Comparison of ENCODE assay signal across 22 mouse cellular contexts in genomic region chr16:14307373-14307772, GRCm38 (mm10). TPM values are rescaled to one million over a fixed set of nuclear protein-coding genes. Genes with fewer than 3 reads are reported as not detected.
DNase-seq lines count a peak whose midpoint lies in the region; ATAC-seq and TF ChIP-seq lines count a peak whose summit lies in the region.
"Had no signal": no experiment of that assay in that cellular context is flagged by ENCODE, and none has a peak within 500 bp of the region (broad histone marks: within the 10 kb centered on the region; RNA-seq: fewer than 3 reads in every experiment).

No protein-coding gene starts in this region.

- TF ChIP-seq CTCF in liver, postnatal 0 days (IDR thresholded peaks at IDR 0.05; ENCODE audit: low read depth): no peak
- TF ChIP-seq CTCF in heart, adult 2 months (IDR thresholded peaks at IDR 0.05): no peak

- H3K4me3 ChIP-seq in liver, postnatal 0 days (ENCODE audit: low read depth, low read length): no peak overlapping the region
- H3K4me3 ChIP-seq in heart, adult 2 months: no peak overlapping the region
- H3K4me3 ChIP-seq in heart, embryonic 12.5 days: no peak overlapping the region
- H3K4me3 ChIP-seq: forebrain, embryonic 12.5 days; hindbrain, embryonic 12.5 days; midbrain, embryonic 13.5 days; neural tube, embryonic 13.5 days had no signal

- no peaks in the 10 kb centered on the region; the same call in 1 of the 2 replicates for H3K79me2 ChIP-seq in heart, adult 2 months (replicated peaks; ENCODE audit: control insufficient read depth, insufficient read depth, low read length)

- no peaks in the 10 kb centered on the region for H3K27me3 ChIP-seq in liver, postnatal 0 days (ENCODE audit: insufficient read depth, low read length)
- H3K27me3 ChIP-seq in heart, adult 2 months (ENCODE audit: control insufficient read depth, insufficient read depth, low read length): no peaks in the 10 kb centered on the region
- H3K27me3 ChIP-seq in heart, embryonic 12.5 days (replicated peaks): no peaks in the 10 kb centered on the region
- H3K27me3 ChIP-seq: CH12.LX; forebrain, embryonic 12.5 days; hindbrain, embryonic 12.5 days; midbrain, embryonic 13.5 days; neural tube, embryonic 13.5 days had no signal

- TF ChIP-seq EP300 in liver, postnatal 0 days (IDR thresholded peaks at IDR 0.05; ENCODE audit: low read depth): peak; percentile 58; the same call in 1 of the 2 replicates
- TF ChIP-seq EP300 in heart, adult 2 months (IDR thresholded peaks at IDR 0.05; ENCODE audit: insufficient read depth, low read depth, low read length): no peak

- peak; percentile 47 for ATAC-seq in liver, postnatal 0 days
- ATAC-seq in heart, embryonic 12.5 days (ENCODE audit: insufficient number of reproducible peaks, low FRiP score): no peak
- ATAC-seq: midbrain, embryonic 13.5 days had no signal

- DNase-seq in 416B (ENCODE audit: low read depth): peak; percentile 88
- DNase-seq in c-Kit-positive CD71-positive TER-119-negative erythroid progenitor cells, embryonic 14.5 days (ENCODE audit: low read depth): peak; percentile 45
- DNase-seq in liver: peak; percentile 62
- no peak for DNase-seq in liver, postnatal 0 days
- no peak for DNase-seq in adipocyte (ENCODE audit: low spot score)
- DNase-seq in T-cell, adult 2 months (ENCODE audit: low spot score): no peak
- no peak for DNase-seq in heart, adult 2 months
- DNase-seq: adrenal gland, postnatal 10 days; cerebellum, adult 18-20 months; cerebellum, postnatal 36 days; heart, adult 18-20 months; kidney, adult 2 months; kidney, postnatal 25 days; lung, embryonic 14.5 days; lung, postnatal 36 days; thymus, postnatal 25 days had no signal

- peaks cover 48% of the 10 kb centered on the region for H3K36me3 ChIP-seq in liver, postnatal 0 days (replicated peaks; ENCODE audit: insufficient read depth, low read length)
- H3K36me3 ChIP-seq in heart, adult 2 months (ENCODE audit: control insufficient read depth, insufficient read depth, low read length): peaks cover 16% of the 10 kb centered on the region
- H3K36me3 ChIP-seq in heart, embryonic 12.5 days: peaks cover 60% of the 10 kb centered on the region

- no peak for TF ChIP-seq POLR2A in heart, adult 2 months (IDR thresholded peaks at IDR 0.05; ENCODE audit: insufficient read depth, low read depth, low read length)

- intact Hi-C loops in heart, adult 2 months (cut with DNase I): loop anchor here (5.0 kb wide), 1 partner anchor 70 kb away; no protein-coding TSS in a partner anchor

- no peak overlapping the region for H3K4me2 ChIP-seq in liver, postnatal 0 days (ENCODE audit: low read depth, low read length)
- H3K4me2 ChIP-seq in heart, embryonic 12.5 days: no peak overlapping the region
- H3K4me2 ChIP-seq: forebrain, embryonic 12.5 days; hindbrain, embryonic 12.5 days; lung, embryonic 14.5 days; midbrain, embryonic 13.5 days; neural tube, embryonic 13.5 days had no signal

- WGBS in liver, postnatal 0 days (ENCODE audit: insufficient replicate concordance): 30% methylated on average over 1 of the region's 1 CpGs
- WGBS in heart, adult 2 months: 92% methylated on average over 1 of the region's 1 CpGs
- WGBS in heart, embryonic 12.5 days: 78% methylated on average over 1 of the region's 1 CpGs

- H3K9me3 ChIP-seq in liver, postnatal 0 days (ENCODE audit: low read length): no peaks in the 10 kb centered on the region
- no peaks in the 10 kb centered on the region for H3K9me3 ChIP-seq in heart, embryonic 12.5 days (replicated peaks)
- H3K9me3 ChIP-seq: forebrain, embryonic 12.5 days; hindbrain, embryonic 12.5 days; midbrain, embryonic 13.5 days; neural tube, embryonic 13.5 days had no signal

- H3K4me1 ChIP-seq in liver, postnatal 0 days (ENCODE audit: insufficient read depth): peaks cover 3% of the 10 kb centered on the region; the same call in 1 of the 2 replicates
- H3K4me1 ChIP-seq in heart, adult 2 months (ENCODE audit: control insufficient read depth, insufficient read depth, low read length): no peaks in the 10 kb centered on the region; the same call in none of the 2 replicates
- H3K4me1 ChIP-seq in heart, embryonic 12.5 days (replicated peaks): peaks cover 6% of the 10 kb centered on the region; the same call in 1 of the 2 replicates
- H3K4me1 ChIP-seq: forebrain, embryonic 12.5 days; hindbrain, embryonic 12.5 days had no signal

- peak overlapping the region; percentile 82 for H3K27ac ChIP-seq in liver, postnatal 0 days (ENCODE audit: low read depth)
- H3K27ac ChIP-seq in heart, adult 2 months: no peak overlapping the region
- H3K27ac ChIP-seq in heart, embryonic 12.5 days (ENCODE audit: poor library complexity, severe bottlenecking): no peak overlapping the region
- H3K27ac ChIP-seq: forebrain, embryonic 12.5 days; hindbrain, embryonic 12.5 days; midbrain, embryonic 13.5 days; neural tube, embryonic 13.5 days had no signal

- no peak overlapping the region for H3K9ac ChIP-seq in liver, postnatal 0 days (replicated peaks)
- no peak overlapping the region for H3K9ac ChIP-seq in heart, adult 2 months (ENCODE audit: low read depth, low read length)
- H3K9ac ChIP-seq in heart, embryonic 12.5 days: no peak overlapping the region
- H3K9ac ChIP-seq: forebrain, embryonic 12.5 days; hindbrain, embryonic 12.5 days; lung, embryonic 14.5 days; midbrain, embryonic 13.5 days; neural tube, embryonic 13.5 days had no signal

RNA-seq across cellular contexts. Expression of gene Fopnl, which starts 9.8 kb away (rescaled TPM):
- 40.7 and 45.1 TPM in 2 replicates for polyA plus RNA-seq in liver, postnatal 0 days (2015; fragmentation: Nextera tagmentation; extraction: Ambion mirVana)
- 10 to 100 TPM; 56.8 to 63.9 TPM for total RNA-seq in heart, adult 2 months (2021)
- polyA plus RNA-seq in heart, adult 2 months (2012; rRNA removed): 58.9 and 102 TPM in 2 replicates
- 96.3 and 112 TPM in 2 replicates for polyA plus RNA-seq in heart, embryonic 12.5 days (2016; fragmentation: Nextera tagmentation; extraction: Ambion mirVana)

RNA-seq across cellular contexts. Expression of gene Myh11, which starts 16.2 kb away (rescaled TPM):
- polyA plus RNA-seq in liver, postnatal 0 days (2015; fragmentation: Nextera tagmentation; extraction: Ambion mirVana): 0.36 TPM in 2 replicates
- 10 to 100 TPM; 31.7 to 34.4 TPM for total RNA-seq in heart, adult 2 months (2021)
- polyA plus RNA-seq in heart, adult 2 months (2012; rRNA removed): 16.9 and 18.3 TPM in 2 replicates
- 0.74 and 1.8 TPM in 2 replicates for polyA plus RNA-seq in heart, embryonic 12.5 days (2016; fragmentation: Nextera tagmentation; extraction: Ambion mirVana)

RNA-seq across cellular contexts. Expression of gene Abcc1, which starts 54.0 kb away (rescaled TPM):
- 1.2 and 1.7 TPM in 2 replicates for polyA plus RNA-seq in liver, postnatal 0 days (2015; fragmentation: Nextera tagmentation; extraction: Ambion mirVana)
- total RNA-seq in heart, adult 2 months (2021): 10 to 100 TPM; 14.4 to 21.4 TPM
- 37.5 and 40.6 TPM in 2 replicates for polyA plus RNA-seq in heart, adult 2 months (2012; rRNA removed)
- 3.1 and 3.4 TPM in 2 replicates for polyA plus RNA-seq in heart, embryonic 12.5 days (2016; fragmentation: Nextera tagmentation; extraction: Ambion mirVana)

Comparison
In these comparisons a context has a peak if more than half of its experiments do, and no peak if none do; other contexts are left out.
1. DNase-seq: peak in 416B (single experiment), c-Kit-positive CD71-positive TER-119-negative erythroid progenitor cells, embryonic 14.5 days (single experiment) and liver (single experiment); none in liver, postnatal 0 days (single experiment), adipocyte (single experiment), T-cell, adult 2 months (single experiment) and heart, adult 2 months (0 of 2).